Mouse (Mus musculus): ENCODE data around the gene Pnliprp1.

The Pnliprp1 gene

GRCm38 (mm10) chr19:58728445-58729031, at the start of gene Pnliprp1:
Gene Pnliprp1 (plus strand): TSS chr19:58728887.
- no peak for DNase-seq (ENCODE audit: low spot score)

GRCm38 (mm10) chr19:58688933-58689332, 39.8 kb upstream of the Pnliprp1 start:
- no peak for DNase-seq (ENCODE audit: low spot score)

GRCm38 (mm10) chr19:58695314-58695713, 33.4 kb upstream of the Pnliprp1 start:
- no peak for DNase-seq (ENCODE audit: low spot score)

- no peak for DNase-seq (ENCODE audit: low spot score)
Observed at GRCm38 (mm10) chr19:58696235-58696634, 32.5 kb upstream of the Pnliprp1 start.

- DNase-seq (ENCODE audit: low spot score), result no peak
Observed at GRCm38 (mm10) chr19:58704556-58704955, 24.1 kb upstream of the Pnliprp1 start.

- no peak for DNase-seq (ENCODE audit: low spot score)
Observed at GRCm38 (mm10) chr19:58708611-58709010, 20.1 kb upstream of the Pnliprp1 start.

GRCm38 (mm10) chr19:58717925-58718324, 10.8 kb upstream of the Pnliprp1 start:
- DNase-seq (ENCODE audit: low spot score), result no peak

GRCm38 (mm10) chr19:58720439-58720838, 8.2 kb upstream of the Pnliprp1 start:
- no peak for DNase-seq (ENCODE audit: low spot score)

- no peak for DNase-seq (ENCODE audit: low spot score)
Observed at GRCm38 (mm10) chr19:58726551-58726950, 2.1 kb upstream of the Pnliprp1 start.

- DNase-seq (ENCODE audit: low spot score), result no peak
Observed at GRCm38 (mm10) chr19:58727756-58728155, 931 bp upstream of the Pnliprp1 start.

GRCm38 (mm10) chr19:58733216-58733615, 4.5 kb downstream of the Pnliprp1 start:
- DNase-seq (ENCODE audit: low spot score), result no peak

- no peak for DNase-seq (ENCODE audit: low spot score)
Observed at GRCm38 (mm10) chr19:58738111-58738510, 9.4 kb downstream of the Pnliprp1 start.

- DNase-seq (ENCODE audit: low spot score), result no peak
Observed at GRCm38 (mm10) chr19:58741036-58741435, 12.3 kb downstream of the Pnliprp1 start.

GRCm38 (mm10) chr19:58742711-58743110, 14.0 kb downstream of the Pnliprp1 start:
- no peak for DNase-seq (ENCODE audit: low spot score)

GRCm38 (mm10) chr19:58743736-58744135, 15.0 kb downstream of the Pnliprp1 start:
- no peak for DNase-seq (ENCODE audit: low spot score)

- DNase-seq (ENCODE audit: low spot score), result no peak
Observed at GRCm38 (mm10) chr19:58747498-58748000, 18.9 kb downstream of the Pnliprp1 start.

GRCm38 (mm10) chr19:58750822-58751221, 22.1 kb downstream of the Pnliprp1 start:
- DNase-seq (ENCODE audit: low spot score), result no peak

GRCm38 (mm10) chr19:58751504-58751903, 22.8 kb downstream of the Pnliprp1 start:
- no peak for DNase-seq (ENCODE audit: low spot score)

- no peak for DNase-seq (ENCODE audit: low spot score)
Observed at GRCm38 (mm10) chr19:58758871-58759270, 30.2 kb downstream of the Pnliprp1 start.

- DNase-seq (ENCODE audit: low spot score), result no peak
Observed at GRCm38 (mm10) chr19:58759423-58759822, 30.7 kb downstream of the Pnliprp1 start, which contains the start of gene Pnliprp2. Gene Pnliprp2 (plus strand): TSS chr19:58759719.

GRCm38 (mm10) chr19:58762316-58762715, 33.6 kb downstream of the Pnliprp1 start:
- no peak for DNase-seq (ENCODE audit: low spot score)

- peak; percentile 38 for DNase-seq (ENCODE audit: low spot score)
Observed at GRCm38 (mm10) chr19:58762848-58763541, 34.3 kb downstream of the Pnliprp1 start.

GRCm38 (mm10) chr19:58767329-58767728, 38.6 kb downstream of the Pnliprp1 start:
- DNase-seq (ENCODE audit: low spot score), result no peak
